Mouse (Mus musculus): ENCODE results near the gene Mbd6.

Mbd6 gene

DNA sequence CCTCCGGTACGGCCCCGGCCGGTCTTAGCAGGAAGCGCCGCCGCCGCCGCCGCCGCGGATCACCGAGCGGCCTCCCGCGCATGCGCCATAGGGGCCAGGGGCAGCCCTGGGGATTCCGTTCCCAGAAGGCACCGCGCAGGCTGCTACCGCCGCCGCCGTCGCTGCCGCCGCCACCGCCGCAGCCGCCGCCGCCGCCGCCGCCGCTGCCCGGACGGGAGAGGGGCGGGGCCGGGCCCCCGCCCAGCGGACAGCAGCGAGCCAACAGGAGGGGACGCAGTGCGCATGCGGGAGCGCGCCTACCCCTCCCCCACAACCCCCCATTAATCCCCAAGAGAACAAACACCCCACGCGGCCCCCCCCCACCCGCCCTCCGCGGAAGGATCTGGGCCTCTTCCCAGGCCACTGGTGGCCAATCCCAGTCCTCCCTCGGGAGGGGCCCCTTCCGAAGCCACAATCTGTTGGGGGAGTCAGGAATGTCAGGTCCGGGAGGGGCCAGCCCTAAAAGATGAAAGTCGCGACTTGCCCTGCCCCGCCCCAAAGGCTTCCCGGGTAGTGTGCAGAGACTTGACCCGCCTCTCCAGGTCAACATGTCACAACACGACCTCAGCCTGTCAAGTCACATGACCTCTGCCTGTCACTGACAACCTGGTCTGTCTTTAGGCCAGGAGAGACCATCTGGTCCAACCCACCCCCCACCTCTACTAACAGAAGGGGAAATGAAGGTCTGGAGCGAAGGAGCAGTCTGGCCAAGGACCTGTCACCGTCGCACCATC lies at the start of gene Mbd6:
Gene Mbd6, minus strand, starts transcription at position 219 of the 773 bp plus-strand sequence.
- in situ Hi-C loops (cut with MboI; ENCODE audit: unreplicated experiment in 2 of 2): no loop called here

DNA sequence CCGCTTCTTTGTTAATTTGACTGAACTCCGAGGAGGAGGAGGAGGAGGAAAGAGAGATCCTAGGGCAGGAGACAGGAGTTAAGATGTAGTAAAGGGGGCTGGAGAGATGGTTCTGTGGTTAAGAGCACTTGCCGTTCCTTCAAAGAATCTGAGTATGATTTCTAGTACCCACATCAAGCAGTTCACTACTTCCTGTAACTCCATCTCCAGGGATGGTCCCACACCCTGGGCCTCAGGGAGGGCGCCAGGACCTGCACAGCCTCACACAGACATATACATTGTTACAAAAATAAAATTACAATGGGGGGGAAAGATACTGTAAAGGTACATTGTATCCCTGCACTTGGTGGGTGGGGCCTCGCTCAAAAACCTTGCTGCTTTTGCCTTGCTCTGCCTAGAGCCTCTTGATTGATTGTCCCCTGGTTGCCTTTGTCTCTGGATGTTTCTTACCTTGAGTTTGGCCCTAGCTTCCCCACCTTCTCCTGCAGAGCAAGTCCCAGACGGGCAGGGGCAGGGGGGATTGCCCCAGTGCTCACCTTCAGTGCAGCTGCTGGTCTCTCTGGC lies 48.8 kb upstream of the Mbd6 start:
- in situ Hi-C loops (cut with MboI; ENCODE audit: unreplicated experiment in 2 of 2): loop anchor here in 1 of 2 experiments (5.0 kb wide), 2 partner anchors 160 to 210 kb away; no protein-coding TSS in a partner anchor

DNA sequence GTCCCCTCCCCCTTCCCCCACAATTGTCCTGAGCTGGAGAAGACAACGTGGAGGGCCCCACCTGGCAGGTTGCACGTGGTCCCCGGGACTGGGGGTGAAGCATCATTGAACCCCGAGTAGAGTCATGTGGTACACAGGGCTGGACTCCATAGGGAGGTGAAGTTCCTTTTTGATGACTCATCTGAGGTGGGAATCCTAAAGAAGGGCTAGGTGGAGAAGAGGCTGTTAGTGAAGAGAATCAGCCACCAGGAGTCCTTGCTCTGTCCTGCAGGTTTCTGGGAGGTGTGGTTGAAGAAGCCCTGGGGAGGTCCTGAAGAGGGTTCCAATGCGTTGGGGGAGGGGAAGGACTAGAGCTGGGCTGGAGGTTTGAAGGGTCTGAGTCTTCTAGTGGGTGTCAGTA lies 48.1 kb upstream of the Mbd6 start:
- in situ Hi-C loops (cut with MboI; ENCODE audit: unreplicated experiment in 2 of 2): loop anchor here in 1 of 2 experiments (5.0 kb wide), 2 partner anchors 160 to 210 kb away; no protein-coding TSS in a partner anchor

DNA sequence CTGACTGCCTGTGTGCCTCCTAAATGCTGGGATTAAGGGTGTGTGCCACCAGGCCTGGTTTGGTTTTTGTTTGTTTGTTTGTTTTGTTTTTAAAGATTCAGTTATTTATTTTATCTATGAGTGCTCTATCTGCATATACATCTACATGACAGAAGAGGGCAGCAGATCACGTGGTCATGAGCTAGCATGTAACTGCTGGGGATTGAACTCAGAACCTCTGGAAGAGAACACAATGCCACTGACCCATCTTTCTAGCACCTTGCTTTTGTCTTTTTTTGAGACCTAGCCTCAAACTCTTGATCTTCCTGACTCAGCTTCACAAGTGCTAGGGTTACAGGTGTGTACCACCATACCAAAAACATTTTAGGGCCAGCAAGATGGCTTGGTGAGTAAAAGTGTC lies 46.5 kb upstream of the Mbd6 start:
- in situ Hi-C loops (cut with MboI; ENCODE audit: unreplicated experiment in 2 of 2): loop anchor here in 1 of 2 experiments (5.0 kb wide), 2 partner anchors 158 to 208 kb away; no protein-coding TSS in a partner anchor

DNA sequence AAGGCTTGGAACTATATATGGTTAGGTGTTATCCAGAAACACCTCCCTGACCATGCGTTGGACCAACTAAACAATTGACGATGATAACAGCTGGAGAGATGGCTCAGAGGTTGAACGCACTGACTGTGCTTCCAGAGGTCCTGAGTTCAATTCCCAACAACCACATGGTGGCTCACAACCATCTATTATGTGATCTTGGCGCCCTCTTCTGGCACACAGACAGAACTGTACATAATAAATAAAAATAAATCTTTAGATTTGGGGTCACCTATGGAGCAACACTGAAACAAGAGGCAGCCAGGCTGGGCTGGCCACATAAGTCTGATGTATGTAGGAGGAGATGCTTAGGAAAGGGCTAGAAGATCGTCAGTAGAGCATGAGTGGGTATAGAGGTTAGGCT lies 44.3 kb upstream of the Mbd6 start:
- in situ Hi-C loops (cut with MboI; ENCODE audit: unreplicated experiment in 2 of 2): loop anchor here in 1 of 2 experiments (5.0 kb wide), 1 partner anchor 156 kb away; no protein-coding TSS in a partner anchor

DNA sequence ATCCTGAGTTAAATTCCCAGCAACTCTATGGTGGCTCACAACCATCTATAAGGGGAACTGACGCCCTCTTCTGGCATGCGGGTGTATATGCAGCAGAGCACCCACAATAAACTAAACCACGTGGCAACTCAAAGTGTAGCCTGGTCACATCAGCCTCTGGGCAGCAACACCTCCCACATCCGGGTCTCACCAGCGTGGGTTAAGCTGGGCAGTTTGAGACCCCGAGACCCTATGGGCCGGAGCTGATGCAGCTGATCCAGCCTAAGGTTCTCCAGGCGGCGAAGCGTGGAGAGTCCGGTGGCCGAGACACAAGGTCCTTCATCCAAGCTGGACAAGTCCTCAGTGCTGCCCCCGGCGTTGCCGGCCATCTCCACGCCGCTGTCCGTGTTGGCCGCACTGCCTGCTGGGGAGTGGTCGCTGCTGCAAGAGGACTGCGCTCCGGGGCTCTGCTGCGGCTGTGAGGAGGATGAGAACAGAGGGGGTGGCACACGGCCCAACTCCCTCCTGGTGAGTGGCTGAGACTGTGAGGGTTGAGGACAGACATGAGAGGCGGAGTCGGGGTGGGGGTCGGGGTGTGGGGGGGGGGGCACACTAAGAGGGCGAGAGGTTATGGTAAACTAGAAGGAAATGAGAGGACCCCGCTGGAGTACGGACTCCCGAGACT lies 43.5 kb upstream of the Mbd6 start:
- in situ Hi-C loops (cut with MboI; ENCODE audit: unreplicated experiment in 2 of 2): loop anchor here in 1 of 2 experiments (5.0 kb wide), 1 partner anchor 155 kb away; no protein-coding TSS in a partner anchor

DNA sequence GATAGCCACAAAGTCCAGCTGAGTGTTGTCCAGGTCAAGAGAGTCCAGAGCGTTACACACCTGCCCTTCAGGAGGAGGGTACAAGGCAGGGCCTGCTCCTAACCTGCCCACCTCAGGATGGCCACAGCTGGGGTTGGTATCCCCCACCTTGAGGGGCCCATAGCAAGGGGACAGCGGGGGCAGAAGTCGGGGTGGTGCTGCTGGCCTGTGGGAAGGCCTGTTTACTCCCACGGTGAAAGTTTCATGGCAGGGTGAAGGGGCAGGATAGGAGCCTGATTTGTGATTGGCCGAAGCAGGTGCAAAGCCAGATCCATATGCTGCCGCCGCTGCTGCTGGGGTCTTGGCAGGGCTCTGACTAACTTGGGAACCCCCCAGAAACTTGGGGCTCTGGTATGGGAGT lies 41.4 kb upstream of the Mbd6 start:
- in situ Hi-C loops (cut with MboI; ENCODE audit: unreplicated experiment in 2 of 2): loop anchor here in 1 of 2 experiments (5.0 kb wide), 1 partner anchor 153 kb away; no protein-coding TSS in a partner anchor

DNA sequence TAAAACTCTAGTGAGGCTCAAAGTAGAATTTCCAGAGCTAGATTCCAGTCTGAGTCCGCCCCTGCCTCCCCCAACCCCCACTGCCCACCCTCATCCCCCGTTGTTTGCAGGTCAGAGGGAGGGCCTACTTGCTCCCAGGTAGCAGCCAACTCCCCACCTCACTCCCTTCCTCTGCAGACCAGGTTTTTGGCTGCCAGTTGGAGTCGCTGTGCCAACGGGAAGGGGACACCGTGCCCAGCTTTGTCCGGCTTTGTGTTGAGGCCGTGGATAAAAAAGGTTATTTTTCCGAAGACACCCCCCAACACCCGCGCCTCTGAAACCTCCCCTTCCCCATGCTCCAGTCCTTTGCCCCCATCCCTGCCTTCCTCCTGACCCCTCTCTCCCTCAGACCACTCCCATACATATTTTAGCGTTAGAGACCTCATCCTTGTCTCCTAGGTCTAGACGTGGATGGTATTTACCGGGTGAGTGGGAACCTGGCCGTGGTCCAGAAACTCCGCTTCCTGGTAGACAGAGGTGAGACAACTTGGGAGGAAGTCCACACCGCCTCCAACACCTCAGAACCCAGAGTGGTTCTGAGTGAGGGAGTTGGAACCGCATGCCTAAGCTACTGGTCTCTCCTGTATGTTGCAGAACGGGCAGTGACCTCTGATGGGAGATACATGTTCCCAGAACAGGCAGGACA lies 38.8 kb upstream of the Mbd6 start:
- in situ Hi-C loops (cut with MboI; ENCODE audit: unreplicated experiment in 2 of 2): no loop called here

DNA sequence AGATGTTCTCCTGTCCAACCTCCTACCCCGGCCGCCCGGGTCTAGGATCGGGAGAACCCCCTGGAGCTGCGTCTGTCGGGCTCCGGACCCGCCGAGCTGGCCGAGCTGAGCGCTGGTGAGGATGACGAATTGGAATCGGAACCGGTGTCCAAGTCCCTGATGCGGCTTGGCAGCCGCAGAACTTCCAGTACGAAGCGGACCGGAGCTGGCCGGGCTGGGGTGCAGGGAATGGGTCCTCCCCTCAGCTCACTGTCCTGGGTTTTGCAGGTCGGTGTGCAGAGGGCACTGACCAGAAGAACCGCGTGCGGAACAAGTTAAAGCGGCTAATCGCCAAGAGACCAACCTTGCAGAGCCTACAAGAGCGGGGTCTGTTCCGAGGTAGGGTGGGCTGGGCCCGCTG lies 38.0 kb upstream of the Mbd6 start:
- in situ Hi-C loops (cut with MboI; ENCODE audit: unreplicated experiment in 2 of 2): no loop called here

DNA sequence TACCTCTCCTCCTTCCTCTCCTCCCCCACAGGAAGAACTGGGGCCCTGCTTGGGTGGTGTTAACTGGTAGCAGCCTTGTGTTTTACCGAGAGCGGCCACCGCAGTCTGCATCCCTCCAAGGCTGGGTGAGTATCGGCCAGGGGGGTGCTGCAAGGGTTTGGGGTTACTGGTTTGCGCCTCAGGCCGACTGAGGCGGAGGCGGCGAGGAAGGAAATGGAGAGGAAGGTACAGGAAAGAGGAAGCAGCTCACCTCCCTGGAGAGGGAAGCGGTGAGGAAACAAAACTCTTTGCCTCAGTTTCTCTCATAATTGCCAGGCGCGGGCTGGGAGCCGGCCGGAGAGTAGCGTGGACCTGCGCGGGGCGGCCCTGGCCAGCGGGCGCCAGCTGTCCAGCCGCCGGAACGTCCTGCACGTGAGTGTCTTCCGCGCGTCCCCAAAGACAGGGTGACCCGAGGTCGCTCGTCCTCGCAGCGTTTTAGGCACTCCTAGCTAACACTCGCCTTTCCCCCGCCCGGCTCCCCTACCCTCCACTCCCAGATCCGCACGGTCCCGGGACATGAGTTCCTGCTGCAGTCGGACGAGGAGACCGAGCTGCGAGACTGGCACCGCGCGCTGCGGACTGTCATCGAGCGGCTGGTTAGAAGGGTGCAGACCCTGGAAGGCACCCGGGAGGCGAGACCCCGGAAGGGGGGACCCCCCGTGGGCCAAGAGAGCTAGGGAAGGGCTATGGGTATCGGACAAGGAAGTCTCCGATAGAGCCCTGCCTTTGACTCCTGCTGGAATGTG lies 37.4 kb upstream of the Mbd6 start:
- in situ Hi-C loops (cut with MboI; ENCODE audit: unreplicated experiment in 2 of 2): no loop called here

DNA sequence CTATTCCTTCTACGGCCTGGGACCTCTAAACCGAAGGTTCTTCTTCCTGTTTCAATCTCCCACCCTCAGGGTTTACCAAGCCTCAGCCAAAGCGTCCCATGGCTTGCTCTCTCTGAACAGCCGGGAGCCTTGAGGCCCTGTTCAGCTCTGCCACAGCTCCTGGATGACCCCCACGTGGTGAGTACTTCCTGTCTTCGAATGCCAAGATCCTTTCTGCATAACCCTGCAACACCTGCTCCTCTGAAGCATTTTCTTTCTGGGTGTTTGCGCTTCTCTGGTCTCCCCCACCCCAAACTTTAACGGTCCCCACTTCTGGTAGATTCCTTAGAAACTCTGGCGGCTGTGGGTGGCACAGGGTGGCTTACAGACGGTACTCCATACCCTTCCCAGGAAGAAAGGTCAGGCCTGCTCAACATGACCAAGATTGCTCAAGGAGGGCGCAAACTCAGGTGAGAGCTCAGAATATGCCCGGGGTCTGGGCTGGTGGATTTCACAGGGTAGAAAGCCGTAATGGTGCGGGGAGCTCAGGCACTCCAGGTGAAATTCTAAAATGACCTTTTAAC lies 36.7 kb upstream of the Mbd6 start:
- in situ Hi-C loops (cut with MboI; ENCODE audit: unreplicated experiment in 2 of 2): no loop called here

DNA sequence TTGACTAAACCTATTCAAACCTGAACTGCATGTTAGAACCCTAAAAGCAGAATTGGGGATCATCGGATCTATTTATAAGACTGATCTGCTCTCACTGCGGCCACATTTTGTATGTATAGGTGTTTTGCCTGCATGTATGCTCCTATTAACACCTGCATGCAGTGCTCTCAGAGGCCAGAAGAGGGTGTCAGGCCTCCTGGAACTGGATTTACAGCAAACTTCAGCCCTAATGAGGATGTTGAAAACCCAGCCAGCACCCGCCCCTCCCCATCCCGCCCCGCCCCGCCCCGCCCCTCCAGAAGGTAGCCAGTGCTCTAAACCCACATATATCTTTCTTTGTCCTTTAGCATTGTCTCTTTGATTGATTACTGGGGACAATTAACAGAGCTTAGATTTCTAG lies 35.7 kb upstream of the Mbd6 start:
- in situ Hi-C loops (cut with MboI; ENCODE audit: unreplicated experiment in 2 of 2): no loop called here

DNA sequence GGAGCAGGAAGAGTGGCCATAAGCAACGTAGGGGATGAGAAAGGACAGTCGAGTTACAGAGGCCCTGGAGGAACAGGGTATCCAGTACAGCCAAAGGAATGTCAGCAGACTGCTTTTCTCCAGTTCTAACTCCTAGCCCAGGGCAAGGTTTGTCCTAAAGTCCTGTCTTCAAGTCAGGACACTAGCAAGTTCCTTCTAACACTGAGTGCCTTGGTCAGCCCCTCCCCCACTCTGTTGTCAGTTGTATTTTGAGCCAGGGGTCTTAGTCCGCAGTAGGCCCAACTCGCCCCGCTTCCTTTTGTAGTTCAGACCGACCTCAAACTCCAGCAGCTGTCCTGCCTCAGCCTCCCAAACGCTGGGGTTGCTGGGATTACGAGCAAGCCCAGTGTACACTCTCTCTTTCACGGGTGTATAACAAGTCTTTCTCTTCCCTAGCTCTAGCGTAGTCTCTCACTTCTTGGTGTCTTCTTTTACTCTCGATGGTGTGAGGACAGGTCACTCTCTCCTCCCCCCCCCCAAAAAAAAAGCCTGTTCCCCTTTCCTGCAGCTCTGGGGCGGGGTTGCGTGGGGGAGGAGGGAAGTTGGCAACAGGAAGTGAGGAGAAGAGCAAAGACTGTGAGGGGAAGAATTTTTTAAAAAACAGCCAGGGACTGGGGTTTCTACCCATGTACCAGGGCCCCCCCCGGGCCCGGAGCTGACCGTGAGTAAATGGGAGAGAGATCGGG lies 34.5 kb upstream of the Mbd6 start:
- in situ Hi-C loops (cut with MboI; ENCODE audit: unreplicated experiment in 2 of 2): no loop called here

DNA sequence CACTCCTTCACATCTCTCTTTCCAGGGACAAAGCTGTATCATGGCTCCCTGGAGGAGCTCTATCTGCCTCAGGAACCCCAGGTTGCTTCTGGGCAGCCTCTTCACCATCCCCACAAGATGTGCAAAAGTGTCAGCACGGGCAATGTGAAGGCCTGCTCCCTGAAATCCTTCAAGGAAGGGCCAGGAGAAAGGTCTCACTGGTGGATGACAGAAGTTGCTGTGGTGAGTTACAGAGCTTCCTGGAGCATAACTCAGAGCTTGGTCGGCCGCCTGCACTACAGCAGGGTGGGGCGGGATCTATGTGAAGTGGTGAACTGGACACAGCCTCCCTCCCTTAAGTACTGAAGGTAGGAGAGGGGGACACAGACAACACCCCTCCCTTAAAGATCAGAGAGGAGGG lies 33.9 kb upstream of the Mbd6 start:
- in situ Hi-C loops (cut with MboI; ENCODE audit: unreplicated experiment in 2 of 2): no loop called here

DNA sequence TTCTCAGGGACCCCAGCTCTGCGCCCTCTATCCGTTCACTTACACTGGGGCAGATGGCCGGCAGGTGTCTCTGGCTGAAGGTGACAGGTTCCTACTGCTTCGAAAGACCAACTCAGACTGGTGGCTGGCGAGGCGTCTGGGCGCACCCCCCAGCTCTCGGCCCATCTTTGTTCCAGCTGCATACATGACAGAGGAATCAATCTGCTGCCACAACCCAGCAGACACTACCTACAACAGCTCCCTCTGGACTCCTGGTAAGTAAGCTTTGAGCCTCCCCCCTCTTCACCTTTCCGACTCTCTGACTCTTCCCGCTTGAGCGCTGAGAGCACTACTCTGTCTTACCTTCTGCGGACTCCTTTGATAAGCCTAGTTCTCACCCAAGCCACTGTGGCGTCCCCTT lies 33.4 kb upstream of the Mbd6 start:
- in situ Hi-C loops (cut with MboI; ENCODE audit: unreplicated experiment in 2 of 2): no loop called here

DNA sequence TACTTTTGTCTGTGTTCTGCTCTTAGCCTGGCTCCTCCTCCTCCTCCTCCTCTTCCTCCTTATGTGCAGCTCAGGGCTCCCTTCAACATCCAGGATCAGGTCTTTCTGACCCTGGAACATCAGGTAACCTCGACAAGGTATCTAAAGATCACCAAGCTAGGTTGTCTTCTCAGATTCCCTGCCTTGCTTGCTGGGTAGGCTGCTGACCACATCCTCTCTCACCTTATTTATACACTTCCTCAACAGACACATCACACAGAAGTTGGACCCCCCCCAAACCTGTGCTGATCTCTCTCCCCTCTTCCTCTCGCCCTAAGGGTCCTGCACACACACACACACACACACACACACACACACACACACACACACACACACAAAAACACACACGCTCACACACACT lies 32.8 kb upstream of the Mbd6 start, which contains the start of gene Arhgap9:
Gene Arhgap9, plus strand, starts transcription at position 344 of the 400 bp plus-strand sequence.
- in situ Hi-C loops (cut with MboI; ENCODE audit: unreplicated experiment in 2 of 2): no loop called here

DNA sequence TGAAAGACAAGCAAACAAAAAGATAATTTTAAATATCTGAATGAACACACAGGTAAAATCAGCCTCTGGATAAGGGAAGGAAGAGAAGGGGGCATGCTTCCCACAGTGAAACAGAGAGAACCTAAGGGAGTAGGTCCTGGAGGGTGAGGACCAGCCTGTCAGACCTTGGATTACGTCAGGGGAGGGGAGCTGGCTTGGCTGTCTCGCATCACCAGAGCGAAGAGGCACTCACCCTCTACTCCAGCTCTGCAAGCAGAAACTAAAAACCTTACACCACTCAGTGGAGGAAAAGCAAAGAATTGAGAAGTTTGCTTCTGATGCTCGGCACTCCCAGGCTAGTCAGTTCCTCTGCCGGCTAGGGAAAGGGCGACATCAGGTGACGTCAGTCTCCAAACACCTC lies 31.2 kb upstream of the Mbd6 start:
- in situ Hi-C loops (cut with MboI; ENCODE audit: unreplicated experiment in 2 of 2): no loop called here

DNA sequence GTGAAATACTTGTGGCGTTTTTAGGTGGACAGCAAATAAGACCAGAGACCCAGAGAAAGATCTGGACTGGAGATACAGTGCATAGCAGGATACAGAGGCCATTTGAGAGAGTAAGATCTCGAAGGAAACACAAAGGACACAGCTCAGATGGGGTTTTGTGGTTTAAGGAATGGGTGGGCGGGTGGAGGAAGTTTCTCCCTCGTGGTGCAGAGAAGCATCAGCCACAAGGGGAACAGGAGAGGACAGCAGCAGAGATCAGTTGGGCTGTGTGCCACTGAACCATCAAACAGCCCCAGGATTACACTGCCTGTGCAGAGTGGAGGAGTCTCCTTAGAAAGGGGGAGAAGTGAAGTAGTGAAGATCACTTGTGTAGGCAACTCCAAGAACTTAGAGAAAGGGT lies 29.2 kb upstream of the Mbd6 start:
- in situ Hi-C loops (cut with MboI; ENCODE audit: unreplicated experiment in 2 of 2): no loop called here

DNA sequence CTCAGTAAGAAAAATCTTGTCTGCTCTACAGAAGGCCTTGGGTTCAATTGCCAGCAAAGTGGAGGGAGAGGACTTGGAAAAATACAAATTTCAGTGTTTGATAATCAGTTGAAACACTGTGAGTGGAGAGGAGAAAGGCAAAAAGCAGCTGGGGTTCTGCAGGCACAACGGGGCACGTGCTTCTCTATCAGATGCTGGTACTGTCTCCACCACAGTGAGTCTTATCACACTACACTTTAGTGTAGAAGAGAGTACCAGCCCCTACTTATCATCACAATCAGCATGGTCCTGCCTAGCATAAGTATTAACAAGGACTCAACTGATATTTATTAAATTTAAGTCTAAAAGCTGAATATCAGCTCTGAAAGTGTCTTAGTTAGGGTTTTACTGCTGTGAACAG lies 28.5 kb upstream of the Mbd6 start:
- in situ Hi-C loops (cut with MboI; ENCODE audit: unreplicated experiment in 2 of 2): no loop called here

Measured in v-Abl transformed pro-B cells (cell line).